Mouse (Mus musculus) cortical plate, adult 2 months (tissue): ENCODE data around the gene 9330182L06Rik.

Experiments used
- CTCF ChIP-seq: fragments of 200-500 bp; IDR thresholded peaks from 2 replicates; pipeline ENCODE4 v1.5.1; 2011; ENCODE audit warnings: mild to moderate bottlenecking, control low read depth, low read length; ENCODE audit not compliant: insufficient read depth; ENCODE audit errors: extremely low read depth
- POLR2A ChIP-seq: fragments of 200-500 bp; IDR thresholded peaks from 2 replicates; pipeline ENCODE4 v1.6.1; 2011; ENCODE audit warnings: mild to moderate bottlenecking, low read length, control low read depth; ENCODE audit not compliant: insufficient read depth; ENCODE audit errors: extremely low read depth

- no peak for TF ChIP-seq POLR2A
- no peak for TF ChIP-seq CTCF
Measured at GRCm38 (mm10) chr5:9424464-9424863, 158.5 kb downstream of the 9330182L06Rik start.
